Mouse (Mus musculus): ENCODE measurements around the gene Chd8. TPM values are rescaled to one million over a fixed set of nuclear protein-coding genes. Genes with fewer than 3 reads are reported as not detected.
A peak's percentile ranks its signal among the peaks of the same experiment; 100 is the strongest.
"Not testable (repeated sequence)": the region's sequence is repeated elsewhere in the genome, so short reads cannot be mapped to it uniquely, and the experiment has no call there.

Chd8 gene
- 100 to 1,000 TPM; 115 to 122 TPM for total RNA-seq (2021)

- intact Hi-C loops (cut with DNase I), result loop anchor here (1.0 to 10.0 kb wide), 4 partner anchors 13 to 1163 kb away; partner anchors contain the start of genes Ang, Rab2b, Rnase4 and Supt16
- DNase-seq (ENCODE audit: low spot score in 2 of 2), result peak; percentile 99
Measured at GRCm38 (mm10) chr14:52257484-52258213, at the start of gene Chd8. Chd8 (minus strand) TSS chr14:52257780.

GRCm38 (mm10) chr14:52306100-52306499 lies 48.5 kb upstream of the Chd8 start:
- intact Hi-C loops (cut with DNase I), result no loop called here

GRCm38 (mm10) chr14:52304644-52305271 lies 47.2 kb upstream of the Chd8 start, which contains the start of gene Mettl3:
Mettl3 (minus strand) TSS chr14:52305128.
- intact Hi-C loops (cut with DNase I), result loop anchor here (1.0 to 2.0 kb wide), 2 partner anchors 25 to 34 kb away; partner anchors contain the start of genes Rab2b and Tox4
- peak; percentile 93 to 97 for DNase-seq (ENCODE audit: low spot score in 2 of 2)

More at GRCm38 (mm10) chr14:52306100-52306499, 48.5 kb upstream of the Chd8 start:
- DNase-seq (ENCODE audit: low spot score in 2 of 2), result no peak

- intact Hi-C loops (cut with DNase I); DNase-seq (ENCODE audit: low spot score in 2 of 2): not testable (repeated sequence)
Measured at GRCm38 (mm10) chr14:52303517-52303916, 45.9 kb upstream of the Chd8 start.

- no peak for DNase-seq (ENCODE audit: low spot score in 2 of 2)
- intact Hi-C loops (cut with DNase I), result loop anchor here (2.0 kb wide), 1 partner anchor 43 kb away; no protein-coding TSS in a partner anchor
Measured at GRCm38 (mm10) chr14:52295558-52296264, 38.1 kb upstream of the Chd8 start.

- DNase-seq (ENCODE audit: low spot score in 2 of 2), result no peak
- intact Hi-C loops (cut with DNase I), result loop anchor here (10.0 kb wide), 1 partner anchor 399 kb away; the partner anchor contains the start of gene Mettl17
Measured at GRCm38 (mm10) chr14:52284191-52284590, 26.6 kb upstream of the Chd8 start.

- intact Hi-C loops (cut with DNase I), result loop anchor here (10.0 kb wide), 1 partner anchor 399 kb away; the partner anchor contains the start of gene Mettl17
- peak in 1 of 2 experiments; percentile 8 for DNase-seq (ENCODE audit: low spot score in 2 of 2)
Measured at GRCm38 (mm10) chr14:52283629-52284028, 26.0 kb upstream of the Chd8 start.

- DNase-seq (ENCODE audit: low spot score in 2 of 2), result no peak
- intact Hi-C loops (cut with DNase I), result loop anchor here (1.0 to 10.0 kb wide), 4 partner anchors 22 to 395 kb away; partner anchors contain the start of genes Chd8, Mettl17 and Mettl3
Measured at GRCm38 (mm10) chr14:52279747-52280120, 22.2 kb upstream of the Chd8 start.

- peak; percentile 99 to 100 for DNase-seq (ENCODE audit: low spot score in 2 of 2)
- intact Hi-C loops (cut with DNase I), result loop anchor here (1.0 to 2.0 kb wide), 3 partner anchors 22 to 54 kb away; partner anchors contain the start of genes Chd8 and Mettl3
Measured at GRCm38 (mm10) chr14:52278932-52279746, 21.6 kb upstream of the Chd8 start, which contains the start of the genes Tox4 and Rab2b. Tox4 (plus strand) TSS chr14:52279146. Rab2b (minus strand) TSS chr14:52279545.

GRCm38 (mm10) chr14:52277210-52277609 lies 19.6 kb upstream of the Chd8 start:
- intact Hi-C loops (cut with DNase I), result no loop called here
- no peak for DNase-seq (ENCODE audit: low spot score in 2 of 2)

GRCm38 (mm10) chr14:52272781-52273180 lies 15.2 kb upstream of the Chd8 start:
- intact Hi-C loops (cut with DNase I), result no loop called here
- DNase-seq (ENCODE audit: low spot score in 2 of 2), result no peak

- intact Hi-C loops (cut with DNase I), result loop anchor here (1.0 to 10.0 kb wide), 3 partner anchors 12 to 1162 kb away; partner anchors contain the start of genes Ang, Rab2b, Rnase4 and Tox4
Measured at GRCm38 (mm10) chr14:52256311-52257175, 1.0 kb downstream of the Chd8 start.

GRCm38 (mm10) chr14:52246129-52246528 lies 11.5 kb downstream of the Chd8 start:
- no peak for DNase-seq (ENCODE audit: low spot score in 2 of 2)
- intact Hi-C loops (cut with DNase I), result no loop called here

More at GRCm38 (mm10) chr14:52256311-52257175, 1.0 kb downstream of the Chd8 start:
- peak; percentile 23 to 47 for DNase-seq (ENCODE audit: low spot score in 2 of 2)

- DNase-seq (ENCODE audit: low spot score in 2 of 2), result no peak
- intact Hi-C loops (cut with DNase I), result loop anchor here (1.0 kb wide), 1 partner anchor 13 kb away; the partner anchor contains the start of gene Chd8
Measured at GRCm38 (mm10) chr14:52244690-52245042, 12.9 kb downstream of the Chd8 start.

GRCm38 (mm10) chr14:52244041-52244689 lies 13.4 kb downstream of the Chd8 start:
- intact Hi-C loops (cut with DNase I), result loop anchor here (1.0 kb wide), 1 partner anchor 13 kb away; the partner anchor contains the start of gene Chd8
- DNase-seq (ENCODE audit: low spot score in 2 of 2), result peak; percentile 98 to 99

GRCm38 (mm10) chr14:52236216-52236615 lies 21.4 kb downstream of the Chd8 start:
- intact Hi-C loops (cut with DNase I), result no loop called here
- DNase-seq (ENCODE audit: low spot score in 2 of 2), result no peak

GRCm38 (mm10) chr14:52235165-52235564 lies 22.4 kb downstream of the Chd8 start:
- intact Hi-C loops (cut with DNase I), result no loop called here
- DNase-seq (ENCODE audit: low spot score in 2 of 2), result no peak
